Mouse (Mus musculus) right cerebral cortex, postnatal 36 days (tissue): ENCODE data around the gene Hist1h4f.
"Not testable (repeated sequence)": the region's sequence is repeated elsewhere in the genome, so short reads cannot be mapped to it uniquely, and the experiment has no call there.

Source experiments
- DNase-seq, 2 experiments: peaks; one replicate each; pipeline ENCODE4 v3.0.0; 2022; ENCODE audit warnings: low spot score in 2 of 2, mixed read lengths in 1 of 2

Hist1h4f gene

DNA sequence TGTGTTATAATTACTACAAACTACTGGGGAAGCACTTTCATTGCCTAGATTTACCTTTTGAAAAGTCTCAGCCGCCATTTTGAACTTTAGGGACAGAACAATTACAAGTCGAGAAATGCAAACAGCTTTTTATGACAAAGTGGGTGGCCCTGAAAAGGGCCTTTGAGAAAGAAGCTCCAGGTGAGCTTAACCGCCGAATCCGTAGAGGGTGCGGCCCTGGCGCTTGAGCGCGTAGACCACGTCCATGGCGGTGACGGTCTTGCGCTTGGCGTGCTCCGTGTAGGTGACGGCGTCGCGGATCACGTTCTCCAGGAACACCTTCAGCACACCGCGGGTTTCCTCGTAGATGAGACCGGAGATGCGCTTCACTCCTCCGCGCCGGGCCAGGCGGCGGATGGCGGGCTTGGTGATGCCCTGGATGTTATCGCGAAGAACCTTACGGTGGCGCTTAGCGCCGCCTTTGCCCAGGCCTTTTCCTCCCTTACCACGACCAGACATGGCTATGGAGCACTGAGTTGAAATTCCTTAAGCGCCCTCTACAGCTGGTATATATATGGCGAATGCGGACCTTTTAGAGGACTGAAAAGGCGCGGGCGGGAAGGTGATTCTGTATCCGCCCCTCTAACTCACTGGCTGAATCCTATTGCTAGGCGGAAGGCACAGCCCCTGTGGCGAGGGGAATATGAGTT, at the start of gene Hist1h4f:
Gene Hist1h4f (minus strand): TSS at position 503 of the 689 bp plus-strand sequence.
- peak; percentile 91 for DNase-seq

DNA sequence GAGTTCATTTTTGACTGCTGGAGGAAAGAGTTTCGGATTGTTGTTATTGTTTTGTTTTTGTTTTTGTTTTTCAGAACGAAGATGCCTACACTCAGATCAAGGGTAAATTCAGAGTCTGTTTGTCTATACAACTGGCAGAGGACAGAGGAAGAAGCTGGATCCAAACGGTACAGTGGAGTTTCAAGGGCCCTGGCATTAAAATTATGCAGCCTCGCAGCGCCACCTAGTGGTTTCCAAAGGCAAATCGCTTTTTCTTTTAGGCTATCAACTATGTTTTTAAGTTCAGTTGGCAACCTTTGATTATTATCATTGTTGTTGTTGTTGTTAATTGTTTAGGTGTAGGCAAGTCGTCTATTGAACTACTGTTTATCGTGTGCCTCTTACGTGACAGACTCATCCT, 46.5 kb upstream of the Hist1h4f start:
- no peak for DNase-seq

DNA sequence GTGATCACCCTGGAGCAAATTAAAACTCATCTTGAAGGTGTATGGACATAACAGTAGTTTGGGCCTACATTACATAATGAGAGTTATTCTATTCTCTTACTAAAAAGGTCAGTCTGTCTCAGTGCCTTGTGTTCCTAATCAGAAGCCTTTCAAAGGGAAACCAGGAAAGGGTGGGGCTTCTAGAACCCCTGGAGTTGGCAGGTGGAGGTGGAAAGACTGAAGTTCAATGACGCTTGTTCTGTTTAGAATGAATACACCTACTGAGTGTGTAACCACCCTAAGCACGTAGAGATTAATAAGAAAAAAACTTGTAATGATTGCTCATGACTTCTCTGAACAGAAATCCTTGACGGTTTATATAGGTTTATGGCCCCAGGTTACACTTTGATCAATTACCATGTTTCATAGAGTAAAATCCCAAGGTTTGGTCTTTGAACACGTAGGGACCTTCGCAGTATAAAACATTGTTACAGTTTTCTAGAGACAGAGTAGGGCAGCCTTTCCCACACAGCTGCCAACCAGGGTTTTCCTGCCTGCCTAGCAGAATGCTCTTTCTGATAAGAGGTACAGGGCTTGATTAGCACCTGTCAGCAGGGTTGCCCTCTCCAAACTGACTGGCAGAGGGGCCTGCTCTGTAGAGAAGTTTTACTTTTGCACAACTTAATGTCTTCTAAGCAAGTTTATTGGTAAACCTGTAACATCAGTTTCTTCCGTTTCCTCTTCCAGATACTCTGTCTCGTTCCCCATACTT, 44.3 kb upstream of the Hist1h4f start:
- DNase-seq, result no peak

DNA sequence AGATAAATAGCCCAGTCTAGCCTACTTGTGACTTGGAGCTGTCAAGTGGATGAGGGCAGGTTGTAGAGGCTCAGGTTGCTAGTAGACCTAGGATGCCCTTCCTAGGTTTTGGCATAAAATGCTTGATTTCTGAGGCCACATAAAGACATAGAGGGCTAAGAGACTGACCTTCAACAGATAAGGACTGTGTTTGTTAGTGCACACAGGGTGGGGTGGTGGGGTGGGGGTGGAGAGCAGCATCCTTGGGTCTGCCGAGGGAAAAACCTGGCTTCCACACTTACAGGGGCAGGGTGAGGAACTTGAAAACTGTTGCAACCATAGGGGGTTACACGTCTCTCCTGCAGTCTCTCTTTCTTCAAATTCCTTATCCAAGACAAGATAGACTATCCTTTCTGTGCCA, 43.7 kb upstream of the Hist1h4f start:
- no peak for DNase-seq

DNA sequence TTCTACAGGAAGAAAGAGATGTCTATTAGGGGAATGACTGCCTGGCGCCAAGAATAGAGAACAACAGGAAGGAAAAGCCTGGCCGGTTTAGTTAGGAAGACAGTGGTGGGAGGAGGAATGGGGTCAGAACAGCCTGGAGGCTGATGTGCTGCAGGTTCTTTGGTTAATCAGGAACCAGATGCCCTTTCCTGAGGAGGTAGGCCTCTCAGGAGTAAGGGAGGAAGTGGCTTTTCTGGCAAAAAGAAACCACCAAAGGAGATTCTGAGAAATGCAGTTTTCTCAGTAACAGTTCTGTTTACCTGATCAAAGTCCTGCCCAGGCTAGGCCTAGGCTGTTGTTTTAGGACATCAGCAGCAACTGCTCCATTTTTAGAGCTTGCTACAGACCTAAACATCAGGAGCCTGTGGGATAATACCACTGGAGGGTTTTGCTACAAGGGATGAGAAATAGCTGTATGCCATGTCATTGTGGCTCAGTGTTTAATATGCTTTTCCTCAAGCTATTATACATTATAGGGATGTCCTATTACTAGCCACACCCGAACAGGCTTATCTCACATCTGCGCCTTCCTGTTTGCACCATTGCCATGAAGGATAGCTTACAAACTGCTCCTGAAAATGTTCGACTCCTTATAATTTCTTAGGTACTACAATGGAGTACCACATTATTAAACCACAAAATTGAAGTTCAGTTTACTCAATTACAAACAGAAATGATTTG, 41.8 kb upstream of the Hist1h4f start:
- no peak for DNase-seq

DNA sequence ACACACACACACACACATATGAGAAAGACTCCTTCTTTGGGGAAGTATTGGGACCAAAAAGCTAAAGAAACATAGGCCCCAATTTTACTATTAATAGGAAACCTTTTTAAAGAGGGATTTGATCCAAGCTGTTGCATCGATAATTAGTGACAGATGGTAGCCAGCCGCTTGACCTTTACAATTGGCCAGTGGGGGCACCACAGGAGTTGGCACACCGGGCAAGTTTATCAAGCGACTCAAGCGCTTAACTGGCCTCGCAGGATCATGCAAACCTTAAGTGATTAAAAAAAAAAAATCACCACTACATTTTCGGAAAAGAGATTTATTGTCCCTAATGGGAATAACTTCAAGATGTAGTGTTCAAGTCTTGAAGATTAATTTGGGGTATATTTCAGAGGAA, 41.2 kb upstream of the Hist1h4f start:
- DNase-seq, result no peak

DNA sequence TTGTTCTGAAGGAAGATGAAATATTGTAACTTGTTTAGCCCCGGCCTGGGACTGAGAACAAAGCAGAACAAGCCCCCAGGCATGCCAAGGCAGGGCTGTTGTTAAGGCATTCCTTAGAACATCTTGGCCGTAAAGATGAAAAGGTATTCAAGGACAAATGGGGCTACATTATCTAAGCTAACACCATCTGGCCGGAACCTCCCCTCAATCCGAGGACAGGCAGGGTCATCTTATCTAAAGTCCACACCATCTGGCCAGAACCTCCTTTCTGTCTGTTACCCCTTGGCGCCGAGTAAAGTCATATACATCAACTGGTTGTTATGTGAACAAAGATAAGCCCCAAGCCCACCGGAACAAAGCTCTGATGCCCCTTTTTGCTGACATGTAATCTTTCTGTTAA, 40.4 kb upstream of the Hist1h4f start:
- DNase-seq, result not testable (repeated sequence)

DNA sequence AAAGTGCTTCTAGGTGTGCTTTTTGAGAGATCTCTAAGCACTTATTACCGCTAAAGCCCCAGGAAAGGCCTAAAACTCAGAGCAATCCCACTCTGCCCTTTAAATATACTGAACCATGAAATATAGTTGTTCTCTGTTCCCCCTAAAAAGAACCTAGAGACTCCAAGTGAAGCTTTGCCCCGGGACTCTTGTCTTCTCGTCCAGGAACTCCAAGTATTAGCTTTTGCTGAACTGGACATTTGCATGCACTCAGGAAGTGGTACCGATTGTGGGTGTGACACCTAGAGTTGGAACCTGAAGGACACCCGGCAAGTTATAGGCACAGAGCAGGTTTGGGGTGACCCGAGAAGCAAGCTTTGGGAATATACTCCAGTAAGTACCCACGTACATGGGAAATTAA, 39.8 kb upstream of the Hist1h4f start:
- no peak for DNase-seq

DNA sequence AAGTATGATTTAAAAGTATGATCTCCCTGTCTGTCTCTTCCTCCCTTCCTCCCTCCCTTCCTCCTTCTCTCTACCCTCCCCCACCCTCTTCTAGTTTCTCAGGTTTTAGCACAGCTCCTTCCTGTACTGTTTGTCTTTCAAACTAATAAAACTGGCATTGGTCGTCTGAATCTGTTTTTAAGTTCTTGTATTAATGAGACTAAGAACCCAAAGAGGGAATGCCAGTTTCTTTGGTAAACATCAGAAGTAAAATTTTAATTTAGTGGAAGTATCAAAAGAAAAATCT, 35.4 kb upstream of the Hist1h4f start:
- no peak for DNase-seq

DNA sequence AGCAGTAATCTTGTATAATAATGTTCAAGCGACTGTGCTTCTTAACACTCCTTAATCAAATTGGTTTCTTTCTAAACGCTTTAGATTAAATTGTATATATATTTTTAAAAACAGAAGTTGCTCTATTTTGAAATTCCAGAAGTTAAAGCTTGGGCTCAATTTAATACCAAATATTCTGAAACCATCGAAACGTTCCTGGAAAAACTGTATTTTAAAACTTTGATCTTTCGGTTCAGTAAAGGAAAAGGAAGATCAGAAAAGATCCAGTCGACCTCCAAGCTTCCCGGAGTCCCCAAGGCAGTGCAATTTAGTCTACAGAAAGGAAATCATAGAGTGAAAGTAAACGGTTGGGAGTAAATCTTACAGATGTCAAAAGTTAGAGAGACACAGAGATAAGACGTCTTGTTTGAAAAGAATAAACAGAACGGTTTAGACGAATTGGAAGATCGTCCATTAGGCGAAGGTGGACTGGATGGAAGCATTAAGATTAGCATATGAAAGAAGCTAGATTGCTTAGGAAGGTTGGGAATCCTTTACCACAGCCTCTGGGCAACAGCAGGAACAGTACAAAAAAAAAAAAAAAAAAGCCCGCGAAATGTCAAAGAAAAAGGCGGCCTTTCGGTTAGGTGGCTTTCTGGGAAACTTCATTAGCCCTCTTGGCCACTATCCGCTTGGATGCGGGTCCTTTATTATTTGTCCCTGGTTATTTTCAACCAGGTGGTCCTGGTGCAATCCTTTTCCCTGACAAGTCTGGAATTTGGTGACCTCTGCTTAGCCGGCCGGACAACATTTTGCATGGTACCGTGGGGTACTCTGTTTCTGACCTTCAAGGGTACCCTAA, 34.9 kb upstream of the Hist1h4f start:
- no peak for DNase-seq

DNA sequence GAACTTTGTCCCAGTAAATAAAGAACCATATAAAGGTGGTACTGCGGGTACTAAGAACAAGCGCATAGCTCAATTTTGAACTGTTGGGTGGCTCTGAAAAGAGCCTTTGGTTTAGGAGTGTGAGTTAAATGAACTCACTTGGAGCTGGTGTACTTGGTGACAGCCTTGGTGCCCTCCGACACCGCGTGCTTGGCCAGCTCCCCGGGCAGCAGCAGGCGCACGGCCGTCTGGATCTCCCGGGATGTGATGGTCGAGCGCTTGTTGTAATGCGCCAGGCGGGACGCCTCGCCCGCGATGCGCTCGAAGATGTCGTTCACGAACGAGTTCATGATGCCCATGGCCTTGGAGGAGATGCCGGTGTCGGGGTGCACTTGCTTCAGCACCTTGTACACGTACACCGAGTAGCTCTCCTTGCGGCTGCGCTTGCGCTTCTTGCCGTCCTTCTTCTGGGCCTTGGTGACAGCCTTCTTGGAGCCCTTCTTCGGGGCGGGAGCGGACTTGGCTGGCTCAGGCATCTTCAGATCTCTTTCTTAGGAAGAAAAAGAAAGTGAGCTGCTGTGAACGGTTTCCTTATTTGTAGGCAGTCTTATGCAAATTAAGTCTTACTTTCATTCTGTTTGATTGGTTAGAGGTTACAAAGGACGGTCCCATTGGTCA, 34.1 kb upstream of the Hist1h4f start:
- DNase-seq, result peak; percentile 62 to 74

DNA sequence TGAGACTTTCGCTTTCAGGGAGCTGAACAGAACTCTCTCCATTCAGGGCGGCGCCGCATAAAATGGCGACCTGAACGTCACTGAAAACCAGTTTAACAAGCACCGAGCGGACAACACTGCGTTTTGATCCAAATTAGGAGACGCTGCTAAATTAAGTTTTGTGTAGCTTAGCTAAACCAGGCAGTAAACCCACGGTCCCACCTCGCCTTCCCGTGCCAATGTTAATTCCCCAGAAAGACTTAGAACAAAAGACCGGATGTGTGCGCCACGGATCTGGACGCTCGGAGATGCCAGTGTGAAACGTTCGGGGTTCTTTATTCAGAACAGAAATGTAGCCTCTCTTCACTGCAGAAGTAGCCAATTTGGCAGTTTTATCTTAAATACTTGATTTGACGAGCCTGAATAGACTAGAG, 33.6 kb upstream of the Hist1h4f start:
- peak; percentile 48 to 76 for DNase-seq

DNA sequence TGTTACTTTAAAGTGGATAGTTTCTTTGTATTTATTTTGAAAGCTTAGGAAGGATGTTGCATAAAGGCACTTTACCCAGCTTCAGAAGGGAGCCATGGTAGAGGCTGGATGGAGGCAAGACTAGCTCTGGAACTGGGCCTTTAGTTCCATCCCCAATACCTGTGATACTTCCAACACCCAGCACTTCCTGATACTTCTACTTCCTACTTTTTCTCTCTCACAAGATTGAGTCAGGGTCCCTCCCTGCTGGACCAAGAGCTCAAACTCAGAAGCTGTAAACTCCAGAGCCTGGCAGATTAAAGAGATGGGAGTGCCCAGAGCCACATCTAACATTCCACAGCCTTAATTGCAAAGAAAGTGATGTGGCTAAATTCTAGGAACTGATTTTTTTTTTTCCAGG, 32.9 kb upstream of the Hist1h4f start:
- no peak for DNase-seq

DNA sequence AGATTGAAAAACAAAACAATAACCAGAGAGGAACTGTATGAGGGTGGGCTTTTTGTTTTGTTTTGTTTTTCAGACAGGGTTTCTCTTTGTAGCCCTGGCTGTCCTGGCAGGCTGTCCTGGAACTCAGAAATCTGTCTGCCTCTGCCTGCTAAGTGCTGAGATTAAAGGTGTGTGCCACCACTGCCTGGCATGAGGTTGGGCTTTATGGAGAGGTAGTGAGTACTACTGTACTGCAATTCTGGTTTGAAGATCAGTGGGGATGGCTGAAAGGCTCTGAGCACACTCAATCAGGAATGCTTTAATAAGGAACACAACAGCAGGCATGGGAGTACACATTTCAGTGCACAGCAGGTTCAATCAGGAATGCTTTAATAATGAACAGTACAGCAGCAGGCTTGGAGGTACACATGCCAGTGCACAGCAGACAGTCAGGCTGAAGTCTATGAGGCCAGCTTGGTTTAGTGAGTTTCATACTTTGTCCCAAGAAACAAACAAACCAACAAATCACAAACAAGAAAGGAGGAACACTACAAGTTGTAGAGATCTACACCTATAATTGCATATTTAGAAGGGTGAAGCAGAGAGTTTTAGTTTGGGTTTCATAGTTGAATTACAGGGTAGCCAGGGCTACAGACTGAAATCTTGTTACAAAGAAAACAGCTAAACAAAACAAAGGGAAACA, 32.1 kb upstream of the Hist1h4f start:
- no peak for DNase-seq

DNA sequence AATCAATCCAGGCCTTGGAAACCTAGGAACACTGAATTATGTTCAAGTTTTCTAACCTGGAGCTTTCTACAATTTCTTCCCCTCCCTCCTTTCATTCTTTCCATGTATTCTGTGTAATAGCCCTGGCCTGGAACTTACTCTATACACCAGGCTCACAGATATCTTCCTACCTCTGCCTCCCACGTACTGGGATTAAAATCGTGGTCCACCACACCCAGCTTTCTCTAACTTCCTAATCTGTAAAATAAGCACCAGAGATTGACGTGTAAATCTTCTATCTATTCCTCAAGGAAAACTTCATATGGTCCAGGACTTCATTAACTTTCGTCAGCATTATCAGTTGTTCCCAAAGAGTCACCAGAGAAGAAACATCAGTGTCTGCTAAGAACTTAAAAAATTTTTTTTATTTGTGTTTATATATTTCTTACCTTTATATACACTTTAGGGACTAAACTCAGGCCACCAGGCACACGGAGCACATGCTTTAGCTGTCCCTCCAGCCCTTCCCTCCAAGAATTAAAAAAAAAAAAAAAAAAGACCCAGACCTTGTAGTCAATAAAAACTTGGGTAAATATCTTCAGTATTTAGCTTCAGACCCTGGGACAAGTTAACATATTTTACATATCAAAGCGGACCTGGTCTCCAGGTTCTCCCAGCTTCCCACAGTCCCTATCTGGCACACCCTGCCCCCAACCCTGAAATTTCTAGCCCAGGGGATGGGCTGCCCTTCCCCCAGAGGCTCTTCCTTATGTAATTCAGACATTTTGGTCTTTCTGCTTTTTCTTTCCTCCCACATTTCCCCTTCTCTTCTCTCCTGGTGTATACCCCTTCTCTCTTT, 31.0 kb upstream of the Hist1h4f start:
- DNase-seq, result no peak

DNA sequence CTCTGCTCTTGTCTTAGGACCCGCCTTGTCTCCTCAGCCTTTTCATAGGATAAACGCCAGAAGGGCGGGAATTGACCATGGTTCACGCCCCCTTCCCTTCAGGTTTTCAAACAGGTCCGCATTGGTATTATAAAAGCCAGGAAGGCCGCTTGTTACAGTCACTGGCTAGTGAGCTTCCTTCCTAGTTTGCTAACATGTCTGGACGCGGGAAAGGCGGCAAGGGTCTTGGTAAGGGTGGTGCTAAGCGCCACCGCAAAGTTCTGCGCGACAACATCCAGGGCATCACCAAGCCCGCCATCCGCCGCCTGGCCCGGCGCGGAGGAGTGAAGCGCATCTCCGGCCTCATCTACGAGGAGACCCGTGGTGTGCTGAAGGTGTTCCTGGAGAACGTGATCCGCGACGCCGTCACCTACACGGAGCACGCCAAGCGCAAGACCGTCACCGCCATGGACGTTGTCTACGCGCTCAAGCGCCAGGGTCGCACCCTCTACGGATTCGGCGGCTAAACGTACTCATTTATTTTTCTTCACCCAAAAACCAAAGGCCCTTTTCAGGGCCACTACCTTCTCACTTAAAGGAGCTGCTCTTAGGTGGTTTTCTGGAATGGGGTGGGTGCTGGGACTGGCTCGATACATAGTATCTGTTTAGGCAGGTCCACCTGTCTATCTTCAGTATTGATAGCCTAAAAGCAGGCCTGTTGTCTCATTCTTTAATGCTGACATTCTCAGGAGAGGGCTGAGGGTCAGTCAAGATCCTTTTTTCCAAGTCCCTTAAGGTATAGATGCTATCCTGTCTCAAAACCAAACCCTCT, 30.2 kb upstream of the Hist1h4f start, which contains the start of gene Hist1h4d:
Gene Hist1h4d (plus strand): TSS at position 191 of the 811 bp plus-strand sequence.
- DNase-seq, result peak; percentile 94 to 97

DNA sequence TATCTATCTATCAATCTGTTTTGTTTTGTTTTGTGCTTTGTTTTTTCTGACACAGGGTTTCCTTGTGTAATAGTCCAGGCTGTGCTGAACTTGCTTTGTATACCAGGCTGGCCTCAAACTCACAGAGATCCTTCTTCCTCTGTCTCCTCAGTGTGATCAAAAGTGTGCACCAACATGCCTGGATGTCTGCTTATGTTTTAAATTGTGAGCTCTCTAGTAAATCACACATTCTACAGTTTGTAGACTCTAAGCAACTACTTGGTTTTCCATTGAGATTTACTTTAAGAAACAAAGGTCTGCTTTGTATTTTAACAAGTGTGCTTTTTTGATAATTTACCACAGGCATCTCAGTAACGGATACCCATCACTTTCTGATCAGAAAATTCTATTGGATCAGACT, 26.4 kb upstream of the Hist1h4f start:
- no peak for DNase-seq

DNA sequence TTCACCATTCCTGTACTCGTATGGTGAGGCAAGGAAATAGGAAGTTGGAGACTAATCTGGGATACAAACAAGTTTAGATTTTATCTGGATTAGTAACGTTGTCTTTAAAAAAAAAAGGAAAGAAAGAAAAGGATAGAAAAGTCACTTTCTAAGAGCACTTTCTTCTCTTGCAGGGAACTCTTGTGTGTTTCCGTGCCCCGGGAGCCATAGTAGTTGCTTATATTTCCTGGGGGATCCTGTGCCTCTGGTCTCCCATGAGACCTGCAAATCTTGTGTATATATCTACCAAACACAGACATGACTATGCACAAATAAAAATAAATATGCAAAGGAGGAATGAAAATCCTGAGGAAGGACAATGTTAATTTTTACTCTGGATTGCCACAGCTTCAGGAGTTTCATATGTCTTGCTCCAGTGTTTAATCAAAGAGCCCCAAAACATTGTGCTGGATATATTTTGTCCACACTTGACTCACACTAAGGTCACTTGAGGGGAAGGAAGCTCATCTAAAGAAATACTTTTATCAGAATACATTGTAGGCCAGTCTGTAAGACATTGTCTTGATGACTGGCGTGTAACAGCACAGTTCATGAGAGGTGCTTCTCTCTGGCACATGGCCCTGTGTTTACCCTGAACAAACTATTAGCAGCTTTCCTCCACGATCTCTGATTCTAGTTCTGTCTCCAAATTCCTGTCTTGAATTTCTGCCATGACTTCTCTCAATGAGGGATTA, 25.6 kb upstream of the Hist1h4f start:
- no peak for DNase-seq
